Mouse (Mus musculus) left cerebral cortex, postnatal 10 days (tissue): ENCODE results near the gene Sptbn1. TPM values are rescaled to one million over a fixed set of nuclear protein-coding genes. Genes with fewer than 3 reads are reported as not detected.
"Not testable (repeated sequence)": the region's sequence is repeated elsewhere in the genome, so short reads cannot be mapped to it uniquely, and the experiment has no call there.

Experiments
- DNase-seq, 2 experiments: peaks; one replicate each; pipeline ENCODE4 v3.0.0; 2021 to 2022; ENCODE audit warnings: low spot score in 2 of 2, mixed read lengths in 1 of 2; ENCODE audit errors: extremely low spot score in 1 of 2
- intact Hi-C: fragments of 180-260 bp; cut with DNase I; formaldehyde crosslinking; loops from one replicate; pipeline ENCODE4 v1.15.1; 2025
- total RNA-seq, 2 experiments: library from RNA; stranded (reverse); gene quantifications; 2 replicates each; pipeline ENCODE4 v1.2.3; 2021

The Sptbn1 gene
- total RNA-seq, 2 experiments from 2014 or later, result 780 to 786 TPM

- DNase-seq, result no peak
- intact Hi-C loops, result no loop called here
Observed at GRCm38 (mm10) chr11:30258739-30259350, 9.1 kb downstream of the Sptbn1 start.

DNA sequence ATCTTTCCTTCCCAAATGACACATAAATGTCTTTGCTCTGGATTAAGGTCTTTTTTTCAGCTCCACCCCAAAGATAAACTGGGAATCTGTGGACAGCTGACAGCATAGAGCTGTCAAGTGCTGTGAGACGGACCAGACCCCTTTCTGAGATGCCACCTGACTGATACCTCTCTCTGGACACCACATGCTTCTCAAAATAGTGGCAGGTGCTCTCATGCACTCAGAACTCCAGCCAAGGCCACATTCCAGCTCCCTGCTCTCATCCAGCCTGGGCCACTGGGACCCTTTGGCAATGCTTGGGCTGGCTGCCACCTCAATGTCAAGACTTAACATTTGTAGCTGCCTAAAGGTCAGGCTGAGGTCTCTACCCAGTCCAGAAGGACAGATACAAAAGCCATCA, 10.2 kb downstream of the Sptbn1 start:
- intact Hi-C loops, result no loop called here
- DNase-seq, result no peak

- DNase-seq, result no peak
- intact Hi-C loops, result no loop called here
Observed at GRCm38 (mm10) chr11:30257085-30257484, 10.9 kb downstream of the Sptbn1 start.

DNA sequence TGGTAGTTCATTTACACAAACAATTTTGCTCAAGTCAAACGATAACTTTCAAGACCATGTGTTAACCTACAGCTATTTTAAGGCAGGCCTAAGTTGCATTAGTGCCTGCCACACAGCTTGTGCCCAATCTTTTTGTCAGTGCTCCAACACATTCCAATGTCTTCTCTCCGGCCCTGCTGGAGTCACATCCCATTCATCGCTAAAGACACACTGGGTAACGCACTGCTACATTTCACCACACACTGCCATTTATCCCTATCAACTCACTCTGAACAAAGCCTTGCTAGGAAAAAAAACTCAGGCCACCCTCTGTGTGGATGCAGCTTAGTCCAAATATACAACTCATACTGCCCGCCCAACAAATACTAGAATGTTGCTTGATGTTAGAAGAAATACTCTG, 11.5 kb downstream of the Sptbn1 start:
- intact Hi-C loops, result no loop called here
- no peak for DNase-seq

- DNase-seq, intact Hi-C loops: not testable (repeated sequence)
Observed at GRCm38 (mm10) chr11:30255211-30255610, 12.8 kb downstream of the Sptbn1 start.

- no peak for DNase-seq
- intact Hi-C loops, result no loop called here
Observed at GRCm38 (mm10) chr11:30251294-30251904, 16.6 kb downstream of the Sptbn1 start.

DNA sequence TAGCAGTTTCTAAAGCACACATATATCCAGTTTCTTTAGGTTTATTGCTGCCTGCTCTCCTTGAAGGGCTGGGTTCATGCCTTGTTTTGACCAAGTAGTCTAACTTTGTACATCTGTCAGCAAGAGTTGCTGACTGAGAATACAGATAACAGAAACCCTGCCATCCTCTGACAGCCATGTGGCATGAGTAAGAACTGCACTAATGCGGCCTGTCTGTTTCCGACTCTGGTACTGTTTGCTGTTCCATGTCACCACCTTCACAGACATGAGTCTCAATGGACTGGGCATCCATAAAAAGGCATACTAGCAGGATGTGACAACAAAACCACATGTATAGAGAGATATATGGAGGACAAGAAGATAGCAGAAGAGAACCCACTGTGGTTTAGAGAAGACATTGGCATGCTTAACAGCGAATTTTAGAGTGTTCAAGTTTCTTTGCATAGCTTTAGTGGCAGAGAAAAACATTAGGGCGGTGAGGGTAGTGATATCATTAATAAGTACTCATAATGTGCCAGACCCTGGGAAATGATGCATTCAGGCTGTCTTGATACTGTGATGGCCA, 18.4 kb downstream of the Sptbn1 start:
- intact Hi-C loops, result no loop called here
- DNase-seq, result no peak

DNA sequence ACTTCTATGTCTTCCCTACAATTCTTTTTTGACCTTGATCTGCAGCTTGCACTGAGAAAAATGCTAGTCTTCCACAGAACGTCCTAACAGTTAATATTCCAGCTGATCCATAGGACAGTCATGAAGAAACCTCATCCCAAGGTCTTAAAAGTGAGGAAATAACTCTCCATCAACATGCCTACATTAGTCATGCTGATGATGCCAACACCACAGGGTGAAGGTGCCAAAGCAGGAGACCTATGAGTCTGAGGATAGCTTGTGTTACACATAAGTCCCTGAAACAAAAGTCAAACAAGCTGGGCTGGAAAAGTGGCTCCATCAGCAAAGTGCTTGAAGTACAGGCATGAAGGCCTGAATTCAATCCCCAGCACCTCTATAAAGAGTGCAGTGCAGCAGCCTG, 20.9 kb downstream of the Sptbn1 start:
- intact Hi-C loops, result no loop called here
- no peak for DNase-seq

- intact Hi-C loops, result no loop called here
- DNase-seq, result no peak
Observed at GRCm38 (mm10) chr11:30246161-30246560, 21.8 kb downstream of the Sptbn1 start.

DNA sequence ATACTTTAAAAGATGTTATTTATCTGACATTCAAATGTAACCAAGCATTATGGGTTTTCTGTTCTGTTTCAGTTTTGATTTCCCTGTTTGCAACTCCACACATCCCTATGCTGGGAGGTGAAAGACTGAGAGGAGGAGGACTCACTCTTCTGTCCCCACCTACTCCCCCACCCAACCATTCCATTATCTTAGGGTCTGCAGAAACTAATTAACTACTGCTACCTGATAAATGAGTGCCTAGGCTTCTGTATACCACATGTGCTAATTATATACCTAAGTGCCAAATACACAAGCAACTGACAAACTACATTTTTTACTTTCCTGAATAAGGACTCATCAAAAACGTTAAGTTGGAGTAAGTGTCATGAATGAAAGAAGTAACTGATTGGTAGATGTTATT, 23.8 kb downstream of the Sptbn1 start:
- no peak for DNase-seq
- intact Hi-C loops, result no loop called here

- intact Hi-C loops, result no loop called here
Observed at GRCm38 (mm10) chr11:30243591-30243990, 24.4 kb downstream of the Sptbn1 start.

GRCm38 (mm10) chr11:30240861-30241260, 27.1 kb downstream of the Sptbn1 start:
- DNase-seq, result no peak
- intact Hi-C loops, result no loop called here

More at GRCm38 (mm10) chr11:30243591-30243990, 24.4 kb downstream of the Sptbn1 start:
- DNase-seq, result peak; percentile 37 to 75

DNA sequence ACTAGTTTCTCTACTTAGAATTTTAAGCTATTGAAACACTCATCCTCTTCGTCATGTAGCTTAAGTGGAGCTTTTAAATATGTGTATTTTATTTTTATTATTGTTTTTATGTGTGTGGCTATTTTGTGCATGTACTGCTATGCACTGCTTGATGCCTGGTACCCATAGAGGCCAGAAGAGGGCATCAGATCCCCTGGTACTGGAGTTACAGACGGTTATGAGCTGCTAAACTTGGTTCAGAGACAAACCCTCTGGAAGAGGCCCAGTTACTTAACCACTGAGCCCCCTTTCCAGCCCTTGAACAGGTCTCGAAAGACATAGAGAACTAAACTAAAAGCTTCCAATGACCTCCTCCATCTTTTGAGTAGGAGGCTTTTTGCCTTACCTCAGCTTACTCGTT, 30.0 kb downstream of the Sptbn1 start:
- intact Hi-C loops, result no loop called here
- DNase-seq, result no peak

DNA sequence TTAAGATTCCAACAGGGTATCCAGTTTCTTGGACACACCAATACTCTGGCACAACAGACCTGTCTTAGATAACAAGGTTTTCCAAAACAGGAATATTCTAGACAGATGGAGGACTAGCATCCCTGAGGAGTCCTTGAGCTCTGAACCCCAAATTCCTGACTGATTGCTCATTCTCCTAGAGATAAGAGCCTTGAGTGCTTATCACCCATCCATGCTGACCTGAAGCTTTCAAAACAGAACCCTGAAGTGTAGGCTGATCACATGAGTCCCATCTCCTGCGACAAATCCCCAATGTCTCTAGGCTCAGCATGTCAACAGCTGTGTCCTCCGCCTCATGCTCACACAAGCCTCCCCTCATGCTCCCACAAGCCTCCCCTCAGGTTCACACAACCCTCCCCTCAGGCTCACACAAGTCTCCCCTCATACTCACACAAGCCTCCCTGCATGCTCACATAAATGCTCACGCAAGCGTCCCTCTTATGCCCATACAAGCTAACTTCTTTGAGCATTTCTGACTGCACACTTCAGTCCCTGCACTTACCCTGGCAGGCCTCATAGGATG, 31.2 kb downstream of the Sptbn1 start:
- no peak for DNase-seq
- intact Hi-C loops, result no loop called here

DNA sequence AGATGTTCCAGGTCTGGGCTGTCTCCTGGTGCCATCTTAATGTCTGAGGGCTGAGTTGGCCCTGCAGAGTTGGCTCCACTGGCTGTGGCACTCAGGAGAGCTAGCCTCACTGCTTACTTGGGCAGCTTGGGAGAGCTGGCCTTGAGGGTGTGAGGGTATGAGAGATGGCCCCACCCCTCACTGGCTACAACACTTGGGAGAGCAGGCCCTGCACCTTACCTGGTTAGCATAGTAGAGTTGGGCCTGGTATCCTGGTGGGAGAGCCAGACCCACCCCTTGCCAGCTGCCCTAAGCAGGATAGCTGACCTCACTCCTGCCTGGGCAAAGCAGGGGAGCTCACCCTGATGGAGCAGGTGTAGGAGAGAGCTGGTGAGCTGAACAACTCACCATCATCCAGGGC, 32.3 kb downstream of the Sptbn1 start:
- intact Hi-C loops, result no loop called here
- DNase-seq, result no peak

GRCm38 (mm10) chr11:30235218-30235617, 32.8 kb downstream of the Sptbn1 start:
- intact Hi-C loops, result no loop called here
- no peak for DNase-seq

GRCm38 (mm10) chr11:30233946-30234345, 34.0 kb downstream of the Sptbn1 start:
- intact Hi-C loops, result no loop called here
- DNase-seq, result no peak

DNA sequence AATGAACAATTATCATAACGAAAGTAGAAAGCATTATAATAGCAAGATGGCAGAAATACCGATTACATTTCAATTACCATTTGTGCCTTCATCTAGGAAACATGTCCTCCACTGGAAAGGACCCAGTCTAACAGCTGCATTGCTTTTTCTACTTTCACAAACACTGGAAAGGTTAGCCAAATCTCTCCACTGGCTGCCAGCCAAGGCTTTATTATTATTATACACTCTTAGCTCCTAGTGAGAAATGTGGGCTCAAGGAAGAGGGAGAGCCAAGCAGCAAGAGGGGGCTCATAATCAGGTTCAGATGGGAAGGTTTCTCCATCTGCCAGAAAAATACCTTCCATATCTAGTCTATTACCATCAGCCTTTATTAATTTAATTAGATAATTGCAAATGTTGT, 35.9 kb downstream of the Sptbn1 start:
- intact Hi-C loops, result no loop called here
- peak; percentile 27 to 59 for DNase-seq

DNA sequence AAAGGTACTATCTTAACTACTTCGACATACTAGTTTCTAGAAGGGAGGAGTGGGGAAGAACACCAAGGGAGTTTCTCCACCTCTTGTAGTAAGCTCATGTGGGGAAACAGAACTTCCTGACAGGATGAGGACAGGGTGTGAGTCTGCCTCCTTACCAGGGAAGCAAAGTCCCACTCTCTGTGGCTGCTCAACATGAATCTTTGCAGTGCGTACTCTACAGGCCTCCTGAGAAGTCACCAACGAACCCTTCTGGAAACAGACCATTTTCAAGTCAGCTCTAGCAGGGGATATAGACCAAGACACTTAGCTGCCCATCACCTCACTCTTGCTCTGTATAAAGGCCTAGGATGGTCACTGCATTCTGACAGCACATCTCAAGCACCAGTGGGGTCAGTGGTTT, 36.6 kb downstream of the Sptbn1 start:
- intact Hi-C loops, result no loop called here
- no peak for DNase-seq

DNA sequence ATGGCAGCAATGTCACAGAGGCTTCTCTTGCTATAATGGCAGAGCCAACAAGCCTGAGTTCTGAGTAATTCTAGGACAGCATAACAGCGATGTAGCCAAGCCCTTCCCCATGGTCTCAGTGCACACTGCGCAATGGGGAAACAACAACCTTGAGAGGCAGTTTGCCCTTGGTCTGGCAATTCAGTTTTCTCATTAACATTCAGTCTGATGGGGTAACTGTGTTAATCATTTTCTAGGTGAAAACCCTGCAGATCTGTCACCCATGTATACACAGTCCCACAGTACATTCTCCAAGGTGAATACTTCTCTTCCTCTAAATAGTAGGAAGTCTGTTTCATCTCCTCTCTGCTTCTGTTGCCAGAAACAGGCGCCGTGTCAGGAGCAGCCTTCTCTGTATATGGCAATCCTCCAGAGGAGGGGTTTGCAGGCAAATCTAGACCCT, 37.6 kb downstream of the Sptbn1 start:
- intact Hi-C loops, result no loop called here
- DNase-seq, result no peak
